Mouse (Mus musculus) central nervous system, embryonic 11.5 days (tissue): ENCODE results near the gene Arpin. TPM values are rescaled to one million over a fixed set of nuclear protein-coding genes. Genes with fewer than 3 reads are reported as not detected.

ENCODE experiments used
- polyA plus RNA-seq: library from polyadenylated mRNA; depleted of rRNA; stranded (reverse); fragments of >200 nt; gene quantifications from 2 replicates; pipeline ENCODE4 v1.2.3, GENCODE M21; 2012; rRNA removed

The Arpin gene
- 13.3 and 13.5 TPM in 2 replicates for polyA plus RNA-seq

DNA sequence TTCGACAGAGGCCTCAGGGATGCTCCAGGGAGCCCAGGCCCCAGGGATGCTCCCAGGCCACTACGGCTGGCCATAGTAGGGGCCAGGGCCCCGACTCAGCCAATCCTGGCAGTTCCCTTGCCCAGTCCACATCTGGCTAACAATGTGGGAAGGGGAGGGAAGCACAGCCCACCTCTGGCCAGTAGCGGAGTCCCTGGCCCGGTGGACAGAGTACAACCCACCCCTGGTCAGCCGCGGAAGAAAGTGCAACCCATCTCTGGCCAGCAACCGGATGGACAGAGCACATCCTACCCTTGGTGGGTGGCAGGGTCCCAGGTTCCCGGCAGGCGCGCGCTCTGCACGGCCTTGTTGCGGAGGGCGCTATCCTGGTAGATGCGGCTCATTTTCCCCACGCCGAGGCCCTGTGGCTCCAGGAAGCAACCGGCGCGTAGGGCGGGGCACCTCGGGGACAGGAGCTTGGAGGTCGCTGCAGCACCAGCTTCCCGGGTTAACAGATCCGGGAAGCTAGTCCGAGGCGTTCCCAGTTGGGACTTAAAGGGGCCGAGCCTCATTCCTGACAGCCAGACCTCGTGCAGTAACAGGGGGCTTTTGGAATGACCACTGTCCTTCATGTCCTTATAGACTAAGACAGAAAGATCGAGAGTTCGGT is at the start of gene Arpin:
Arpin (minus strand) TSS at position 498 of the 649 bp plus-strand sequence.

DNA sequence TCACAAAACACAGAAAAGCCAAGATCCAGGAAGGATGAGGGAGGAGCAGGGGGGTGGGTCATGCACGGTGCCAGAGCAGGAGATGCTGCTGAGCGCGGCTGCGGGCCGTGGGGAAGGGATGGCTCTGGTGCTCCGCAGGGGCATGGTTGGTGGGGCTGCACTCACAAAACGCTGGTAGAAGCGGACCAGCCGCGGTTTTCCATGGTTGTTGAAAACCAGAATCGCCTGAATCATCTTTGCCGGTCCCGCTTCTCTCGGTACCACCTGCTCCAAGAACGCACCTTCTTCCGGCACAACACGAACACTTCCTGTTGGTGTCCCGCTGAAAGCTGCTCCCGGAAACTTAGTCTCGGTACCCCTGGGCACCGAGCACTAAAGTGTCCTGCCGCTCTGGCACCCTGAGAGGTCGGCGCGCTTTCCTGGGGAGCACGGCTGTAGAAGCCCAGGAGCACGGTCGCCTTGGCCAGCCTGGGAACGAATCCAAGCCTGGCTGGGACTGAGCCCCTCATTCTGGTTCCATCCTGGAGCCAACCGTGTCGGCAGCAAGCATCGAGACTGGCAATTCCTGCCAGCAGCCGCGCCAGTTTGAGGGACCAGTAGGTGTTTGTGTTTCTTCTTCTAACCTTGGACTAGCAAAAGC is 14.7 kb downstream of the Arpin start, which contains the start of gene Ap3s2:
Ap3s2 (minus strand) TSS at position 306 of the 640 bp plus-strand sequence.

Other genes with a start within 250 kb of the Arpin start
- gene Kif7, start 219.6 kb downstream of the Arpin start, polyA plus RNA-seq, result 10.9 and 16.5 TPM in 2 replicates
- 0.09 and 0.13 TPM in 2 replicates for gene Plin1, start 202.5 kb downstream of the Arpin start, polyA plus RNA-seq
- gene Pex11a, start 192.2 kb downstream of the Arpin start, polyA plus RNA-seq, result 7.1 and 10.9 TPM in 2 replicates
- 0.29 and 0.36 TPM in 2 replicates for gene Wdr93, start 192.2 kb downstream of the Arpin start, polyA plus RNA-seq
- gene Mesp1, start 141.6 kb downstream of the Arpin start, polyA plus RNA-seq, result not detected in 2 replicates
- gene Mesp2, start 124.6 kb downstream of the Arpin start, polyA plus RNA-seq, result 0.30 and 0.37 TPM in 2 replicates
- 5.5 and 7.9 TPM in 2 replicates for gene Anpep, start 74.3 kb downstream of the Arpin start, polyA plus RNA-seq
- gene Ap3s2, start 14.7 kb downstream of the Arpin start, polyA plus RNA-seq, result 32.6 and 34.4 TPM in 2 replicates
- gene Zfp710, start 89.5 kb upstream of the Arpin start, polyA plus RNA-seq, result 31.7 and 32.5 TPM in 2 replicates
- gene Idh2, start 180.0 kb upstream of the Arpin start, polyA plus RNA-seq, result 348 and 397 TPM in 2 replicates